Mouse (Mus musculus) cortical plate, adult 2 months (tissue): ENCODE measurements around the gene Ncam1. TPM values are rescaled to one million over a fixed set of nuclear protein-coding genes. Genes with fewer than 3 reads are reported as not detected.

Source experiments
- H3K27ac ChIP-seq: fragments of 200-500 bp; 2 replicates; pipeline ENCODE4 v1.5.1; 2012; ENCODE audit warnings: low read length, control low read depth, inconsistent platforms; ENCODE audit not compliant: insufficient read depth
- H3K4me1 ChIP-seq: fragments of 200-500 bp; 2 replicates; pipeline ENCODE4 v1.6.1; 2011; ENCODE audit warnings: low read length; ENCODE audit not compliant: control insufficient read depth, insufficient read depth
- H3K4me3 ChIP-seq: fragments of 200-500 bp; 2 replicates; pipeline ENCODE4 v1.5.1; 2011; ENCODE audit warnings: mild to moderate bottlenecking, low read length, control low read depth; ENCODE audit not compliant: insufficient read depth
- CTCF ChIP-seq: fragments of 200-500 bp; IDR thresholded peaks from 2 replicates; pipeline ENCODE4 v1.5.1; 2011; ENCODE audit warnings: mild to moderate bottlenecking, control low read depth, low read length; ENCODE audit not compliant: insufficient read depth; ENCODE audit errors: extremely low read depth
- POLR2A ChIP-seq: fragments of 200-500 bp; IDR thresholded peaks from 2 replicates; pipeline ENCODE4 v1.6.1; 2011; ENCODE audit warnings: mild to moderate bottlenecking, low read length, control low read depth; ENCODE audit not compliant: insufficient read depth; ENCODE audit errors: extremely low read depth
- polyA plus RNA-seq: library from polyadenylated mRNA; depleted of rRNA; stranded (reverse); fragments of >200 nt; gene quantifications from 2 replicates; pipeline ENCODE4 v1.2.3, GENCODE M21; 2012

Ncam1 gene
- polyA plus RNA-seq, 1 experiment: 112 TPM

DNA sequence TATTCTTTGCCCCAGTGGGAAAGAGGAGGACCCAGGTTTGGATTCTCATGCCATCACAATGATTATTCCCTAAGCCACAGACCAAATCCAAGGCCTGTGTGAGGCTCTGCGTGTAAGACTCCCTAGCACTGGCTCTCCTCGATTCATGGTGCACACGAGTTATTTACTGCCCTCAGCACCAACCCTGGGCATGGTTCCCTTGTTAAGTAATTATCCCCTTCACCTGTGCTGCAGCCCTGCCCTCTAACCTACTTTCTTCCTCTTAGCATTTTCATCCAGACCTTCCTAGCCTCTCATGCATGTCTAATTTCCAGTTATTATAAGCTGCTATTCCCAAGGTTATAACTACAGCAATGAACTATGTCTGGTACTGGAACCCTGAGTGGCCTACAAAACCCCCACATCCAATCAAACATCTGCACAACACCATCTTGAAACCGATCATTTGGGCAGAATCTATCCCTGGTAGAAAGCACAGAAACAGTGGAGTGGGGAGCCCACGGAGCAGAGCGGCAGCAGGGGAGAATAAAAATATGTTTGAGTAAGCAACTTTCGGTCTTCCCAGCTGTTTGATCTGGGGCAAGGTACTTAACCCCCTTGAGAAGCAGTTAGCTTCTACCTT lies 116.8 kb downstream of the Ncam1 start:
- H3K4me1 ChIP-seq: peaks cover 5% of the 10 kb centered on the region
- H3K4me3 ChIP-seq: no peak overlapping the region
- no peak overlapping the region for H3K27ac ChIP-seq
- TF ChIP-seq POLR2A (no peak), CTCF (no peak)

DNA sequence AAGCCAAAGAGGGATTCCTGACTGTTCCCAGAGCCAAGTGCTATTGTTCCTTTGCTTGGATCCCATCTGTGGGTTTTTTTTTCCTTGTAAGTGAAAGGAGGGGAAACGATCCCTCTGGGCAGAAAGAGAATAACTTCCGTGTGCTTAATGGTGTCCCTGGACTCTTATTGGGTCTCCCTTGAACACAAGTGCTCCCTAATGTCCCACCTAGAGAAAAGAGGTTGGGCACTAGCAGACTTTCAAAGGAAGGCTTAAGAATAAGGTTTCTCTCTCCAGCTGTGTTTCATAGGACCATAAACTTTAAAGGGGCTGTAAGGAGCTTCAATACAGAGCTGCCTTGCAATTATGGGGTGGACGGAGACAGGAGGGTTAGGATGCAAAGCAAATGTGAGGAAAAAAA lies 119.5 kb downstream of the Ncam1 start:
- Histone ChIP-seq H3K4me1 (peaks cover 2% of the 10 kb centered on the region; the same call in 1 of the 2 replicates), H3K4me3 (no peak overlapping the region), H3K27ac (no peak overlapping the region)
- TF ChIP-seq POLR2A (no peak), CTCF (no peak)

DNA sequence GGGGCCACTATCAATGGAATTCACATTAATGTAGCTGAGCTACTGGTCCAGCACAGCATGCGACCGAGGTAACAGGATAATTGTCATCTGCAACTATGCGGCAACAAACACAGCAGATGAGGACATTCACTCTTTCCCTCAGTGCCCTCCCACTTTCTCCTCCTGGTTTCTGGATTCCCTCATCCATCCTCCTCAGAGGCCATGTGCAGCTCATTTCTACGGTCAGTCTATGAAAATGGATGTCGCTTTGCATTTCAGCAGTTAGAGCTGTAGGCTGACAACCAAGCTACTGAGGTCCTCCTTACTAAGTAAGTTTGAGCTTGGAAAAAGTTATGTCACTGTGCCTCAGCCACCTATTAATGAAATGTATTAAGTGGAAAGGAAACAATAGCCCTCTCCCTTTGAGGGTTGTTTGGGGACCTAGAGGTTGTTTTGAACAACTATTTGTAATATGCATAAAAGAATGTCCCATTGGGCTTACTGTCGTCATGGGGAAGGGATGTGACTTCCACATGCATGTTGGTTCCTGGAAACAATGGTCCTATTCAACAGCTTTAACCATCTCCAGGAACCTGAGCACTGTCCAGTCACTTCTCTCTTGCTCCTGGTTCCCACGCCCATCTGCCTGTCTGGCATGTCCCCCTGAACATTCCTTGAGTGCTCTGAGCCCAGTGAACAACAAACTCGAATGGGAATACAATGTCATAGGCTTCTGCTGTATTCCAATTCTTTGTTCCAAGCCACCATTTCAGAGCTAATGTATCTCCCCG lies 122.8 kb downstream of the Ncam1 start:
- Histone ChIP-seq H3K4me1 (no peaks in the 10 kb centered on the region; the same call in 1 of the 2 replicates), H3K4me3 (no peak overlapping the region), H3K27ac (no peak overlapping the region)
- TF ChIP-seq POLR2A (no peak), CTCF (no peak)

DNA sequence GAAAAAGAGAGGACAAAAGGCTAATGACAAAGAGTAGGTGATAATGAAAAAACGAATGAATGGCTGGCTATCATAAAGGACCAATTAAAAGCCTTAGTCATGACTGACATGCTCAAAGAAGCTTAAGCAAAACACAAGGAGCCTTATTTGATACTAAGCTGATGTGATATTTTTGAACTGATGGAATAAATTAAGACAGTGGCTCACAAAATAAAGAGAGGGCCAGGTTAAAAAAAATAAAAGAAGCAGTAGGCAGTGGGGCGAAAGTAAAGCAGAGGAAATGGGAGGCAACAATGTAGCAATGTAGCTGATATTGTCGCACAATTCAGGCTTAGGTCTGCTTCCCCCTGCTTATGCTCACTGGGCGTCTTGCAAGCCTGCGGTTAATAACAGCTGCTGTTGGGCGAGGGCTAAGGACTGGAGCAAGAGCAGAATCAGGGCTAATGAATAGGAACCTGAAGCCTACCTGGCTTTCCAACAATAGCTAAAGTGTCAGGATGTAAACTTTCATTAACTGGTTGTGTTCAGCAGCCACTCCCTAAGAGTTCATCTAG lies 126.0 kb downstream of the Ncam1 start:
- Histone ChIP-seq H3K27ac (no peak overlapping the region), H3K4me3 (no peak overlapping the region), H3K4me1 (no peaks in the 10 kb centered on the region)
- TF ChIP-seq POLR2A (no peak), CTCF (no peak)

DNA sequence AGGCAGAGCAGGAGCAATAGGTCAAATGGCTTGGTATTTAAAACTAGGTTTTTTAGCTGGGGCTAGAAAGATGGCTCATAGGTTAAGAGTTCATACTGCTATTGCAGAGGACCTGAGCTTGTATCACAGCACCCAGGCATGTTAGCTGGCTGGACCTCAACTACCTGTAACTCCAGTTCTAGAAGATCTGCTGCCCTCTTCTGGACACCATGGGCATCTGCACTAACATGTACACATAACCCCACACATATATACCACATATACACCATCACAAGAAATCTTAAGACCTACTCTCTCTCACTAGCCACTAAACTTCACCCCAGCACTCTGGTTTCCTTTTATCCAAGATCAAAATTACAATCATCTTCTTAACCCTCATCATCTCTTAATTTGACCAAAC lies 131.7 kb downstream of the Ncam1 start:
- no peak overlapping the region for H3K4me3 ChIP-seq
- TF ChIP-seq CTCF (no peak), POLR2A (no peak)
- no peak overlapping the region for H3K27ac ChIP-seq
- peaks cover 1% of the 10 kb centered on the region; the same call in 1 of the 2 replicates for H3K4me1 ChIP-seq

DNA sequence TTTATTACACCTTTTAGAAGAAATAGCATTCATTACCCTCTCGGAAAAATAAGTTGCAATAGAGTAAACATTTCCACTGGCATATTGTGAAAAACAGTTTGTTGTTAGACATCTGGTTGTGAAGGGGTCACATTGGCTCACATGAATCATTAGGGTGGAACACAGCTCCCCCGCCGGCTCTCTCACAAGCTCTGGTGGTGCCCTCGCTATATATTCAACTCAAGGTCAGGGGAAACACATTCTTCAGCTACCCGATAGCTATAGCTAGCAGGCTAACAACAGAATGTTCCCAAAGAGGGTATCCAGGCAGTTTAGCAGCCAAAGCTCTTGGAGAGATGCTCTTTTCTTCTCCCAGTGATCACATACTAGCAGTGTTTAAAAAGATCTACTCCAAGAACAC lies 133.4 kb downstream of the Ncam1 start:
- Histone ChIP-seq H3K4me1 (peaks cover 4% of the 10 kb centered on the region; the same call in 1 of the 2 replicates), H3K27ac (no peak overlapping the region), H3K4me3 (no peak overlapping the region)
- TF ChIP-seq CTCF: no peak
- TF ChIP-seq POLR2A: no peak

DNA sequence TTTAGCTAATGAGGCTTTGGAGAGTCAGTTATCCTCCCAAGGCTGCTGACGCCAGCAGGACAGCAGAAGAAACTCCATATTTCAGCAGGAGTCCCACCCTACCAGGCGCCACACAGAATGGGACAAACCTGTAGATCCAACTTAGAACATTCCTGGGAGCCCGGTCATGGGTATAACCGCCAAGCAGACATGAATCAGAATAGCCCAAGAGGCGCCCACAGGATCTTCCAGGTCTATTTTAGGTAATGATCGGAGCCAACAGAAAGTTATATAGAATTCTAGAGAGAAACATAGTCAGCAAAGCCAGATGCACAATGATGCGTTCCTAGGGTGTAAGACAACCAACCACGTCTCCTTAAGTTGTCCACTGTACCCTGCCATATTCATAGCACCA lies 134.8 kb downstream of the Ncam1 start:
- no peak overlapping the region for H3K27ac ChIP-seq
- no peak overlapping the region for H3K4me3 ChIP-seq
- TF ChIP-seq CTCF: no peak
- no peak for TF ChIP-seq POLR2A
- peaks cover 4% of the 10 kb centered on the region; the same call in 1 of the 2 replicates for H3K4me1 ChIP-seq

DNA sequence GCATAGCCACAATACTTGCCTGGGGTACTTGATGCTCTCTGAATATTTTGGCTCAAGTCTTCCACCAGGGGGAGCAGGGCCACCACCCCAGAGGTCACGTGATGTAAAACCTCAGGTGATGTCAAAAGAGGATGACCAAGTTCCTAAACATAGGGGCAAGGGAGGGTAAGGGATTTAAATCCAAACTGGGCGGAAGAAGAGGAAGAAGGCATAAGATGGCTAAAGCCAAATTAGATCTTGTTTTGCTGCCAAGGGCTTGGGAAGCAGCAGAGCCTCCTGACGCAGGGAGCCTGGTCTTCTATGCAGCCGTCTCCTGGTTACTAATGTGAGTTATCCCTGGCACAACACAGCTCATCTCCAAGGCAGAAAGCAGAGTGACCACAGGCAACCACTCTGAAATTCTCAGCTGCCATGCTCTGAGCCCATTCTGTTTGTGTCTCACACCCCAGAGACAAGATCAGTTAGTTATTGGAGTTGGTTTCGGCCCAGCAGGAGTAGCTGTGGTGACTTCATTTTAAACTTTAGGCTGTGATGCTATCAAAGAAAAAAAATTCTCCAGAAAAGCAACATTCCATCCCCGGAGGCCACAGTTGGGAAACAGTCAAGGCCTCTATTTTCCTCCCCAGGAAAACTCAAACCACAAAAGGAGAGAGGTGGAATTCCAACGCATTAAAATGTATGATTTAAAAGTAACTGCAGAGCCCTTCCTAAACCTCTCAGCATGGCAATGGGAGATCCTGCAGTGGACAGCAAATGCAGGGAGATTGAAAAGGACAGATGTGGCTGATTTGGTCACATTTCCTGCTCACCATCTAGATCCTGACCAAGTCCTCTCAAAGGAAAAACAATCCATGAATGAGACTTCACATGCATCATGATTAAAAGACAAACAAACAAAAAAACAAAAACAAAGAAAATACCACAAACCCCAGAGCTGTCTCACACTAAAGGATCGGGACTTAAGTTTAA lies 135.5 kb downstream of the Ncam1 start:
- Histone ChIP-seq H3K4me1 (peaks cover 4% of the 10 kb centered on the region), H3K4me3 (no peak overlapping the region), H3K27ac (no peak overlapping the region)
- TF ChIP-seq POLR2A (no peak), CTCF (peak; percentile 19; the same call in 1 of the 2 replicates)

DNA sequence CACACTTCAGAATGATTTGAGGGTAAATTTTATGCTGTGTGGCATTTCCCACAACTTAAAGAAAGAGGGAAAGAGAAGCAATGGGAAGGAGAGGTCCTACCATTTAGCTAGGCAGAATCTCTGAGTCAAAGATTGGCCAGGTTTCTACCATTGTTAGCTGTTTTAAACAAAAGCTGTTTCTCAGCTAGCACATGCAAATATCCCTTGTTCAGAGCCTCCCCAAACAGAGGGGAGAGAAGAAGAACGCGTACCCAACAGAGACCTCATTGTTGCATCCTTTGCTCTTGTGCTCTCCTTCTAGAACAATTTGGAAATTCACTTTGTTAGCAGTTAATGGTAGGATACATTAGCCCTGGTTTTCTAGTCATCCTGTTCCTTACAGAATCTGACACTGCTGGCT lies 137.2 kb downstream of the Ncam1 start:
- no peak for TF ChIP-seq POLR2A
- no peak for TF ChIP-seq CTCF
- no peak overlapping the region for H3K4me3 ChIP-seq
- peaks cover 7% of the 10 kb centered on the region for H3K4me1 ChIP-seq
- H3K27ac ChIP-seq: no peak overlapping the region; the same call in 1 of the 2 replicates
